Mouse (Mus musculus): ENCODE results near the gene Olfr867. TPM values are rescaled to one million over a fixed set of nuclear protein-coding genes. Genes with fewer than 3 reads are reported as not detected.

The Olfr867 gene
- polyA plus RNA-seq (2014; fragmentation: Illumina TruSeq; extraction: RNeasy Lipid Tissue Mini Kit (QIAGEN cat#74804); ENCODE audit: low read depth, low replicate concordance): not detected

DNA sequence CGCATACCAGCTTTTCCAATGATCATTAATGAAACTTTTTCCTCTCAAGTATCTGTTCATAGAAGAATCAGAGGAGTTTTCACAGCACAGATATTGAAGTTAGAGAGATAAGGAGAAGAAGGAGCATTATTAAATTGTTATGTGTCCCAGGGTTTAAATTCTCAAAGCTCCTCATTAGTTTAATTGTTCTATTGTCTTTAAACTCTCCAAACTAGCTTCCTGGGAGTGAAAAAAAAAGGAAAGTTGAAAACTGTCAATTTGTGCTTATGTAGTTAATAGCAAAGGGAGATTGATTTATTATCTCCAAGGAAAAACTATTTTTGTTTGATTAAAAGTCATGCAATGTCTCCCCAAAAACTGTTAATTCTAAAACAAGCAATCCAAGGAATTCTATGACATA, at the start of gene Olfr867:
Olfr867 (minus strand) TSS at position 101 of the 400 bp plus-strand sequence.

DNA sequence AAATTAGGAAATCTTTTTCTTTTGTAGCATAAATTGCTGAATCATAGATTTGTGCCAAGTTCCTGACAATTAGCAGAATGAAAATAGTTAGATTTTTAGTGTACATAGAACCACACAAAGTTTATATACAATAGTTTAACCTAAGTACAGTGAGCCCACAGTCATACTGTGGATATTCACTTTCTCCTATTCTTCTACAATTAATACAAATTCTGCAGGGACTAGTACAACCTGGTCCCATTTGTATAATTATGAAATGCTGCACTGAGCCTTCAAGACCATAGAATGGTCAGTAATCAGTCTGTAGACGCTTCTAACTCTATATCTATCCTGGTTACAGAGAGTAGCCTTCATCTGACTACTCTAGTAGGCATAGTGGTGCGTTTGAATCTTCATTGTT, 41.0 kb upstream of the Olfr867 start, which contains the start of gene Olfr868:
Olfr868 (plus strand) TSS at position 301 of the 400 bp plus-strand sequence.

DNA sequence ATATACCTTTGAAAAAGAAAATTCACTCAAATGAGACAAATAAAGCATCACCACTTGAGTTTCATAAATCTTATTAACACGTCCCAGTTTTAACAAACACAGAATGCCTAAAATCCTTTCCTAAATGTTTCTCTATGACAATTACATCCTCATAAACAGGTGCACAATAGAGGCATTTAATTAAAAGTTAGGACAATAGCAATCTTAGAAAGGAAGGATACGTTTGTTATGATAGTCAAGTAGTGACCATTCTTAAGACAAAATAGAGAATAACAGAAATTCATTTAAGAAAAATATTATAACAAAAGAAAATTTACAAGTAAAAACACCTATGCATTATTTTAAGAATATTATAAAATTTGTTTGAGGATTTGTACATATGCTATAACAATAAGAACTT, 29.4 kb downstream of the Olfr867 start, which contains the start of gene Olfr866:
Olfr866 (minus strand) TSS at position 101 of the 400 bp plus-strand sequence.

Other genes starting within 250 kb of the Olfr867 start
- gene Olfr860, start 207.8 kb downstream of the Olfr867 start, polyA plus RNA-seq (2014; fragmentation: Illumina TruSeq; extraction: RNeasy Lipid Tissue Mini Kit (QIAGEN cat#74804); ENCODE audit: low read depth, low replicate concordance): not detected
- gene Olfr862, start 169.6 kb downstream of the Olfr867 start, polyA plus RNA-seq (2014; fragmentation: Illumina TruSeq; extraction: RNeasy Lipid Tissue Mini Kit (QIAGEN cat#74804); ENCODE audit: low read depth, low replicate concordance): not detected
- gene Olfr77, start 140.7 kb downstream of the Olfr867 start, polyA plus RNA-seq (2014; fragmentation: Illumina TruSeq; extraction: RNeasy Lipid Tissue Mini Kit (QIAGEN cat#74804); ENCODE audit: low read depth, low replicate concordance): not detected
- not detected for gene Olfr866, start 29.5 kb downstream of the Olfr867 start, polyA plus RNA-seq (2014; fragmentation: Illumina TruSeq; extraction: RNeasy Lipid Tissue Mini Kit (QIAGEN cat#74804); ENCODE audit: low read depth, low replicate concordance)
- not detected for gene Olfr868, start 41.1 kb upstream of the Olfr867 start, polyA plus RNA-seq (2014; fragmentation: Illumina TruSeq; extraction: RNeasy Lipid Tissue Mini Kit (QIAGEN cat#74804); ENCODE audit: low read depth, low replicate concordance)
- gene Olfr869, start 71.4 kb upstream of the Olfr867 start, polyA plus RNA-seq (2014; fragmentation: Illumina TruSeq; extraction: RNeasy Lipid Tissue Mini Kit (QIAGEN cat#74804); ENCODE audit: low read depth, low replicate concordance): not detected
- gene Olfr870, start 116.5 kb upstream of the Olfr867 start, polyA plus RNA-seq (2014; fragmentation: Illumina TruSeq; extraction: RNeasy Lipid Tissue Mini Kit (QIAGEN cat#74804); ENCODE audit: low read depth, low replicate concordance): not detected
- gene Olfr871, start 154.6 kb upstream of the Olfr867 start, polyA plus RNA-seq (2014; fragmentation: Illumina TruSeq; extraction: RNeasy Lipid Tissue Mini Kit (QIAGEN cat#74804); ENCODE audit: low read depth, low replicate concordance): not detected
- gene Olfr872, start 179.6 kb upstream of the Olfr867 start, polyA plus RNA-seq (2014; fragmentation: Illumina TruSeq; extraction: RNeasy Lipid Tissue Mini Kit (QIAGEN cat#74804); ENCODE audit: low read depth, low replicate concordance): not detected
- gene Olfr39, start 224.8 kb upstream of the Olfr867 start, polyA plus RNA-seq (2014; fragmentation: Illumina TruSeq; extraction: RNeasy Lipid Tissue Mini Kit (QIAGEN cat#74804); ENCODE audit: low read depth, low replicate concordance): not detected
- gene Olfr873, start 241.0 kb upstream of the Olfr867 start, polyA plus RNA-seq (2014; fragmentation: Illumina TruSeq; extraction: RNeasy Lipid Tissue Mini Kit (QIAGEN cat#74804); ENCODE audit: low read depth, low replicate concordance): not detected